Mouse (Mus musculus) liver, adult (tissue): ENCODE data around the gene Tnxb.

Experiments used
- GATA4 ChIP-seq: IDR thresholded peaks from 2 replicates; pipeline ENCODE4 v1.6.1; 2014; ENCODE audit warnings: mild to moderate bottlenecking, low read length; ENCODE audit not compliant: insufficient replicate concordance

Gene Tnxb

GRCm38 (mm10) chr17:34670235-34670634 lies at the start of gene Tnxb:
TSS of gene Tnxb (plus strand) at chr17:34670535.
- no peak for TF ChIP-seq GATA4

GRCm38 (mm10) chr17:34621006-34621405 lies 49.3 kb upstream of the Tnxb start:
- TF ChIP-seq GATA4 = no peak

- TF ChIP-seq GATA4 = no peak
Observed at GRCm38 (mm10) chr17:34623161-34623560, 47.2 kb upstream of the Tnxb start.

GRCm38 (mm10) chr17:34624981-34625380 lies 45.4 kb upstream of the Tnxb start:
- TF ChIP-seq GATA4 = no peak

GRCm38 (mm10) chr17:34626062-34626772 lies 44.1 kb upstream of the Tnxb start:
- no peak for TF ChIP-seq GATA4

GRCm38 (mm10) chr17:34626773-34627092 lies 43.6 kb upstream of the Tnxb start:
- no peak for TF ChIP-seq GATA4

GRCm38 (mm10) chr17:34627093-34627942 lies 43.0 kb upstream of the Tnxb start:
- peak; percentile 52; the same call in 1 of the 2 replicates for TF ChIP-seq GATA4

- no peak for TF ChIP-seq GATA4
Observed at GRCm38 (mm10) chr17:34627943-34628643, 42.2 kb upstream of the Tnxb start, which contains the start of gene Ppt2. TSS of gene Ppt2 (minus strand) at chr17:34628510.

GRCm38 (mm10) chr17:34628644-34628967 lies 41.7 kb upstream of the Tnxb start:
- no peak for TF ChIP-seq GATA4

- TF ChIP-seq GATA4 = no peak
Observed at GRCm38 (mm10) chr17:34629221-34629751, 41.0 kb upstream of the Tnxb start, which contains the start of gene Prrt1. TSS of gene Prrt1 (plus strand) at chr17:34629533.

- no peak for TF ChIP-seq GATA4
Observed at GRCm38 (mm10) chr17:34629796-34630603, 40.3 kb upstream of the Tnxb start.

GRCm38 (mm10) chr17:34630761-34631301 lies 39.5 kb upstream of the Tnxb start:
- no peak for TF ChIP-seq GATA4

GRCm38 (mm10) chr17:34631647-34632046 lies 38.7 kb upstream of the Tnxb start:
- no peak for TF ChIP-seq GATA4

GRCm38 (mm10) chr17:34632261-34632691 lies 38.1 kb upstream of the Tnxb start:
- TF ChIP-seq GATA4 = no peak; the same call in 1 of the 2 replicates
